Mouse (Mus musculus) heart, postnatal 0 days (tissue): ENCODE results near the gene Nt5c2.

Experiments used
- CTCF ChIP-seq: IDR thresholded peaks from 2 replicates; pipeline ENCODE4 v1.5.1; 2016; ENCODE audit warnings: antibody characterized with exemption, control low read depth, low read depth
- EP300 ChIP-seq: IDR thresholded peaks from 2 replicates; pipeline ENCODE4 v1.6.1; 2016; ENCODE audit warnings: antibody characterized with exemption, low read depth

GRCm38 (mm10) chr19:46849443-46849997, 165.4 kb downstream of the Nt5c2 start:
- TF ChIP-seq CTCF (no peak), EP300 (no peak)
